Mouse (Mus musculus) C2C12 (cell line): ENCODE data around the gene Aagab.

Experiments
- MAX ChIP-seq: IDR thresholded peaks from one replicate; pipeline ENCODE4 v1.6.1; 2011; ENCODE audit warnings: mild to moderate bottlenecking, control low read depth
- USF1 ChIP-seq: IDR thresholded peaks from one replicate; pipeline ENCODE4 v1.6.1; 2011; ENCODE audit warnings: low read depth, mild to moderate bottlenecking, control low read depth, moderate library complexity

DNA sequence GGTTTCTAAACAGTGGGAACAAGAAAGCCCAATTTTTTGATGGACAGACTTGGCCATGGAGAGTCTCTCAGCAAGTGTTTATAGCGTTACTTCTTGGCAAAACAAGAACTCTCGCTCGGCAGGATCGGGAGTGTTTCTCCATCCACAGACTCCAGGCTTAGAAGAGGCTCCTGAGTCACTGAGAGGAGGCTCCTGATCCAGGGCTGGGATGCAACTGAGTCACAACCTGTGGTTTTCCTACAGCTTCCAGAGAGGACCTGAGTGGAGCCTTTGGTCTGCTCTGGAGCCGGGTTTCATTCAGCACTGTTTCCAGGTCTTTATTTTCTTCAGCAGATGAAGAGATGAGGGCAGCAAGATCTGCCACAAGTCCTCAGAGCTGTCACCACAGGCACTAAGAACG, 5.5 kb downstream of the Aagab start:
- TF ChIP-seq MAX (no peak), USF1 (no peak)
